Mouse (Mus musculus): ENCODE results near the gene Tac4.

Tac4 gene

DNA sequence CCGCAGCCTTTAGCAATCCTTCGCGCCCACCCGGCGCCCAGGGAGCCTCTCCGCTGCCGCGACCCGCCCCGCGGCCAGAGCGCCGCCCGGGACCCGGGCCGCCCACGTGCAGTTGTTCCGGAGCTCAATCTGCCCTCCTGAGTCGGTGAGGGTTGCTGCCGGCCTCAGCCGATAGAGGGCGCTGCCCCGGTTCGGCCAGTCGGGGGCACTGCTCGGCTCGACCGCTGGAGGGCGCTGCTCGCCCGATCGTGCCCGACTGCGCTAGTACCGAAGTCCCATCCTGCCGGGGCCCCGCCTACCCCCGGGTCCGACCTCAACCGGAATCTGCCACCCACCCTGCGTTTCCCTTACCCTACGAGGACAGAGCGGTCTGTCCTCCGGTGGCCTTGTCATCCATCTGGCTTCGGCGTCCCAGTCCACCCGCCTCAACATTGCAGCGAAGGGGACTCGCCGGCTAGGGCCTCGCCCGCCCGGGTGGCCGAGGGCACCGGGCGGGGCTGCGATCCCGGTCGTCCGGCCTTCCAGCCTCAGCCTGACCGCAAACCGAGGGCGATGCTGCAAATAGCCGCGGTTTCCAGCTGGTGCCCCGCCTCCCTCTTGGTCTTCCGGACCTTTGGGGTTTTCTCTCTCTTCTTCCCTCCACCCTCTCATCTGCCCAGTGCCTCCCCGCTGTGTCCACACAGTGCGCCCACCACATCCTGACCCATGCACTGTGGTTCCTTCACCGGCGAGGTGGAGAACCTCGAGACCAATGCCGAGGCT lies 2.1 kb upstream of the Tac4 start:
- in situ Hi-C loops (cut with MboI, MseI) = loop anchor here (5.0 kb wide), 2 partner anchors 258 to 263 kb away; no protein-coding TSS in a partner anchor

DNA sequence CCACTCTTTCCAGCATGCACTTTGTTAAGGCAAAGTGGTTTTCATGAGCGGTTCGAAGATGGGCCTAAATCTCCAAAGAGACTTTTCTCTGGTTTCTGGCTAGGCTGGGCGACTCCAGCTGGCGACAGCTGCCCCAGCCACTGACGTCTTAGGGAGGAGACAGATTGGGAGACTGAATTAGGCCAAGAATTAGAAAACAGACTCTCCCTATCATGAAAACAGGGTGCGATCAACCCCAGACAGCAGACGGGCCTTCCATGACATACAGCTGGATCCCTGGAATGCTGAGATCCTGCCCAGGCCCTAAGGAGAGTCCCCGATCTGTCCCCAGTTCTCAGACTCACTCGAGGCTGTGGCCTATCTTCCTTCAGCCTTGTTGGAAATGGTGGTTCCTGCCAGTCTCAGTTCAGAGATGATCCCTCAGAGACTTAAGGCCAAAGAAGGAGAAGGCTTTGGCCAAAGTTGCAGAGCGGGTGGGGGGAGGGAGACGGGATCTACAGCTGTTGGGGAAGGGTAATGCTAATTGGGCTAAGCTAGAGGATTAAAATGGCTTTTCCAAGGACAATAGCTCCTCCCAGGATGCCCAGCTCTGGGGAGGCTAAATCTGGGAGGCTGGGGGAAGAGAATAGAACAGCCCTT lies 2.6 kb downstream of the Tac4 start:
- in situ Hi-C loops (cut with MboI, MseI) = no loop called here

DNA sequence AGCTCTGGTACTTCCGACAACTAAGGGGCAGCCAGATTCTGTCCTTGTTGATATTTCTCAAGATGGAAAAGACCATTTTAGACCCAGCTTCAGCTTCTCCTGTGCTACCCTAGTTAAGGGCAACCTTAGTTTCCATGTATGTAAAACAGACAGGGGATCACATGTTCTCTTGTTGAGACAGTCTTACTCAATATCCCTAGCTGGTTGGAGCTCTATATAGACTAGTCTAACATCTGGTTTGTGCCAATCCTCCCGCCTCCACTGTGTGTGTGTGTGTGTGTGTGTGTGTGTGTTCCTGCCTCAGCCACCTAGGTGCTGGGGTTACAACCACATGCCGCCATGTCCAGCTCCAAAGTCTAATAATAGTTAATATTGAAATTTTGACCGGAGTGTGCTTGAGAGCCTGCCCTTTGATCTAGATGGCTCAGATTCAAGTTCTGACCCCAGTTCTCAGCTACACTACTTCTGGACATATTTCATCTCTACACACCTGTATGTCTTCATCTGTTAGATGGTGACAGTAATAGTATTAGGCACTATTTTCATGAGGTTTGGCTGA lies 3.2 kb downstream of the Tac4 start:
- in situ Hi-C loops (cut with MboI, MseI) = no loop called here

DNA sequence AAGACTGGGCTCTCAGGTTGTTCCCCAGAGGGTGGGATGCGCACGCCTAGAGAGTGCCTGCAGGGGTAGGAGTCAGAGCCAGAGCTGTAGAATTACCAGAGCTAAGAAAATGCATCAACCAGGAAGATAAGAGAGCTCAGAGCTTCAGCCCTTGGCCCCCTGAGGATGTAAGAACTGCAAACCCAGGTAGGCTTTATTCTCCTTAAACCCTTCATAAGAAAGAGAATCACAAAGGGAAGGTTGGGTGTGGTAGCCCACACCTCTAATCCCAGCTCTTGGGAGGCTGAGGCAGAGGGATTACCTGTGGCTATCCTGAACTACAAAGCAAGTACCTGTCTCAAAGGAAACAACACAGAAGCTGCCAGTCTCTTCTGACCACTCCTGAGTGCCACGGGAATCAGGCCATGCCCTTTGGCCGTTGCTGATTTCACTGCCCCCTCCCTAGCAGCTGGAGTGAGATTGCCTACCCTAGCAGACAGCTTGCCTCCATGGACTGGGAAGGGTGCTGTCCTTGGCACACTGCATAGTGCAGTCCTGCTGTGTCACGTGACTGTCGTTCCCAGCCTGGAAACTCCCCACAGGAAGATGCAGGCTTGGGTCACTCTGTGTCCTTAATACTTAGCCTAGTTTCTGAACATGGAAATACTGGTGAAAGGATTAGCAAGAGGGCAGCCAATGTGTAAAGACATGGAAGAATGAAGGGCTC lies 5.4 kb downstream of the Tac4 start:
- in situ Hi-C loops (cut with MboI, MseI) = no loop called here

DNA sequence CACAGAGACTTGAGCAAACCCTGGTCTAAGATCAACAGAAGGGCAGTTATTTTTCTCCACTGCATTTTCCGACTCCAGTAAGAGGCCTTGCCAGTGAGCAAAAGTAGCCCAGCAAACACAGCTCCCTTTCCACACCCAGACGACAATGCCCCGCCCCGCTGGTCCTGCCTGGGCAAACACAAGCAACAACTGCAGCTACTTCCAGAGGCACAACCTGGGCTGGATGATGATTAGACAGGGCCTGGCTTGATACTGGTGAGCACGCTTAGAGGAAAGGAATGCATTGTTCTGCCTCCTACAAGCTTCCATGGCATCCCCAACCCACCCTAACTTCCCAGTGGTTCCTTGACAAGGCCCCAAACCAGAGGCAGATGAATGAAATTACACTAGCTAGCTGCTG lies 12.3 kb downstream of the Tac4 start:
- in situ Hi-C loops (cut with MboI, MseI) = no loop called here

DNA sequence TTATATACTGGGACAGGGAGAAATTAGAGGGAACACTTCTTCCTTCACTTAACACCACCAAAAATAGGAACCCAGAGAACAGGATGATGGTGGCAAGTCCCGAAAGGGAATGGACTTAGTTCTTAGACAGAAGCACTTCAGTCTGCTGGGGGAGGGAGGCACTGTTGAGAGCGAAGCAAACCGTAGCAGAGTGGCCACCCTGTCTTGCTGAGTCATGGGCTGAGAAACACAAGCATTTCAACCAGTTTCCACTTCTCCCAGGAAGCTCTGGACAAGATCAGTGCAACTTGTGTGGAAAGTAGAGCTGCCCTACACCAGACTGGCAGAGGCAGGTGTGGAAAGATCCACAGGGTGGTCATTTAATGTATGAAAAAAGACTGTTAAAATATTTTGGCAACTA lies 13.3 kb downstream of the Tac4 start:
- in situ Hi-C loops (cut with MboI, MseI) = no loop called here

DNA sequence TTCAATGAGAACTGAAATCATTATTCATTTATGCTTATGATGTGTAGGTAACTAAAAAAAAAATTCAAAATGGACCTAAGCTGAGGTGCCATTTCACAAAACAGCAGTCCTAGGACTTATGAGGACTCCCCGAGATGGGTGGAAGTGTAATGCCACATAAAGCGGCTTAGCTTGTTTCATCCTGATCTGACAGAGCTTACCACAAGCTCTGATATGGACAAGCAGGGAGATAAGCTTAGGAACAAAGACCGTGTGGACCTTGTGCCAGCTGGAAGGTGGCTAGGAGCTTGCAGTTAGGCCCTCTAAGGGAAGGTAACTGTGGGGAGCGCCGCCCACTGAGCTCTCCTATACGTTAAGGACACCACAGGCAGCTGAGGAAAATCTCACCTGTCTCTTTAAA lies 14.7 kb downstream of the Tac4 start:
- in situ Hi-C loops (cut with MboI, MseI) = no loop called here

DNA sequence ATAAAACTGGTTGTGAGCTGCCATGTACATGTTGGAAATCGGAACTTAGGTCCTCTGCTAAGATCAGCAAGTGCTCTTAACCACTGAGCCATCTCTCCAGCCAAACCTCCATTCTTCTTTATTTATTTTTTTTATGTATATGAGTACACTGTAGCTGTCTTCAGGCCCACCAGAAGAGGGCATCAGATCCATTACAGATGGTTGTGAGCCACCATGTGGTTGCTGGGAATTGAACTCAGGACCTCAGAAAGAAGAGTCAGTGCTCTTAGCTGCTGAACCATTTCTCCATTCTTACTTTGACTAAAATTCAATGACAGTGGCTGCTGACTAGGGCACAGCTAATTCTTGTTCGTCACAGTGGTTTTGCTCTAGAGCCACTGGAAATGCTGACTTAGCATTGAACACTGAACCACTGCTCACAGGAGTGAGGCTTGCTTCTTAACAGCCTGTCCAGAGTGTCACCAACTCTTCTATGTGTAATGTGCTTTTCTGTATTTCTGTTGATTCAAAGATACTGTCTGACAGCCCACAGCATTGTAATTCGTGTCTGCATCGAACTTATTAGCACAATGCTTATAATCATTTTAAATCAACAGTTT lies 17.8 kb downstream of the Tac4 start:
- in situ Hi-C loops (cut with MboI, MseI) = no loop called here

DNA sequence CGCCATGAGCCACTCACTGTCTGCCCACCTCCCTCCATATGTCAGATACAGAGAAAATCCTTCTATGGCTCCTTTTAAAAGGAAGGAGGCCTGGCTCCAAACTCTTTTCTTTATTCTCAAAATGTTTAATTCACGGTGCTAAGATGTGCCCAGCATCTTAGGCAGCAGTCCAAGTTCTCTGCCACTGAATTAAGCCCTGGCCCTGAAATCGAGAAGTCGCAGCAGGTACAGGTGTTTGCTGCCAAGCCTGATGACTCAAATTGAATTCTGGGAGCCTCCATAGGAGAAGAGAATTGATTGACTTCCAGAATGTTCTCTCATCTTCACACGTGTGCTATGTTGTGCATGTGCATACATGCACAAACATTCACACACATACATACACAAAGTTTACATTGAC lies 21.0 kb downstream of the Tac4 start:
- in situ Hi-C loops (cut with MboI, MseI) = no loop called here

DNA sequence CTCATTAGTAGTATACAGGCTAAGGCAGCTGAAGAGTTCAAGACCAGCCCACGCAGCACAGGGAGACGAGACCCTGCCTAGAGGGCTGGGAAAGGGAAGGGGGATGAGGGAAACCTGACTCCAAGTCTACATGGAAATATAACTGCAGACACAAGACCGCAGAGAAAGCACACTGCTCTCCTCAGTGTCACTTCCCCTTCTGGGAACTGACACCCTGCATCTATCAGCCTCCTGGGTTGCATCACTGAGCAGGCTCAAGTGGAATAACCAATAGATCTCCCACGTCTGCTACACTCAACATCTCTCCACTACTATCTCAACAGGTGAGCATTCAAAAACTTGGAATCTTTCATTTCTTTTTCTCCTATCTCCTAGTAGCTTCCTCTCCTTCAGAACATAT lies 30.7 kb downstream of the Tac4 start:
- in situ Hi-C loops (cut with MboI, MseI) = no loop called here

DNA sequence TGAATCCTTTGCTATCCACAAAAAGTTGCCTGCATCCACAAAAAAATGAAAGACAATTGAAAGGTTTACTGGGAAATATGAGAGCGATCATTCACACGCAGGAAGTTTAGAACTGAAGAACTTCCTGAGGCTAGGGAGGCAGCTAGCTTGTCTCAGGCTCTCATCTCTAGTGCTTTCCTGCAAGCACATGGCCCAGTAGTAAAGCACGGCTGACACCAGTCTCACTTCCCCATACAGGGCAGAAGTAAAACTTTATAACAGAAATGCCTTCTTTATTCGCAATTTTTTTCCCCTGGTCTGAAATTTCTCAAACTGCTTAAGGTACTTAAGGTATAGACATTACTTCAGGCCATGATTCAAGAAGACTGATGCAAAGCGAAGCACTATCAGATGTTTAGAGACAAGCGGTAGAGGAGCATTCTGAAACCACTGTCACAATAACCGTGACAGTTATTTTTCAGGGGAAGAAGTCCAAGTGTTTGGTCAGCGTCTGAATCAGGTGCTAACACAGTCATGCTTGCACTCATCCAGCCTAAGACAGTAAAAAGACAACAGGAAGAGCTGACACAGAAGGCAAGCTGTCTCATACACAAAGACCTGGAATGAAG lies 31.8 kb downstream of the Tac4 start:
- in situ Hi-C loops (cut with MboI, MseI) = no loop called here

DNA sequence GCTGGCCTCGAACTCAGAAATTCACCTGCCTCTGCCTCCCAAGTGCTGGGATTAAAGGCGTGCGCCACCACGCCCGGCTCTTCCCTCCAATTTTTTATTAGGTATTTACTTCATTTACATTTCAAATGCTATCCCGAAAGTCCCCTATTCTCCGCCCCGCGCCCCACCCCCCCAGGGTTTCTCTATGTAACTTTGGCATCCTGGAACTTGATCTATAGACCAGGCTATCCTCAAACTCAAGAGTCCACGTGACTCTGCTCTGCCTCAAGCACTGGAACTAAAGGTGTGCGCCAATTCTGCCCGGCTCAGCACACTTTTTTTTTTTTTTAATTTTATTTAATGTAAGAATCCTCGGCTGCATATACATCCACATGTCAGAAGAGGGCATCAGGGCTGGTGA lies 34.4 kb downstream of the Tac4 start:
- in situ Hi-C loops (cut with MboI, MseI) = no loop called here

DNA sequence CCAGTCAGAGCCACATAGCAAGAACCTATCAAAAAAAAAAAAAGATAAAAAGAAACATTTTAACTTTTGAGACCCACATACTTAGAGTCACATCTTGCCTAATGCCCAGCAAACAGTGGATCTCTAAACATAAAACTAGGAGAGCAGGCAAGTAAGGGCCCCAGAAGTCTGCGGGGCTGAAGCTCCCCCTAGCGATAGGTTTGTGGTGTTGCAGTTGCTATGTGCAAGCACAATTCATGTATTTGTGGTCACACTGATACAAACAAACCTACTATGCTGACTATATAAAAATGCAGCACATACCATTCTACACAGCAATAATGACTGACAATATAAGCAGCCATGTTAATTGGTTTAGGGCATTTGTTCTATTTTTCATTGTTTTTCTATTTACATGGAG lies 36.8 kb downstream of the Tac4 start:
- in situ Hi-C loops (cut with MboI, MseI) = no loop called here

DNA sequence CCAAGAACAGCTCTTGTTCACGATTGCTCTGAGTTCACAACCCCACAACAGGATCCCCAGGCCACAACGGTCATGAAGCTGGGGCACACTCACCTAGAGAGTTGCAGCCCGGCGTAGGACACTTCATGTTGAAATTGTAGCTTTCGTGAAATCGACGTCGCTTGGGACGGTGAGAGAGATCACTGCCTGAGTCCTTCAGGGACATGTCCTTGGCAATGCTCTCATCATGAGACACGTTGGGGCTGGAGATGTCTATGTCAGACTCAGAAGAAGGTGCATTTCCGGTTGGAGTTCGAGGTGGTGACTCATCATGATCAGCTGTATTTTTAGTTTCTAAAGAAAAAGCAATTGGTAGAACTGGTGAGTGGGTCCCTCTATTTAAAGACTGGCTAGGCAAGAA lies 38.6 kb downstream of the Tac4 start:
- in situ Hi-C loops (cut with MboI, MseI) = no loop called here

DNA sequence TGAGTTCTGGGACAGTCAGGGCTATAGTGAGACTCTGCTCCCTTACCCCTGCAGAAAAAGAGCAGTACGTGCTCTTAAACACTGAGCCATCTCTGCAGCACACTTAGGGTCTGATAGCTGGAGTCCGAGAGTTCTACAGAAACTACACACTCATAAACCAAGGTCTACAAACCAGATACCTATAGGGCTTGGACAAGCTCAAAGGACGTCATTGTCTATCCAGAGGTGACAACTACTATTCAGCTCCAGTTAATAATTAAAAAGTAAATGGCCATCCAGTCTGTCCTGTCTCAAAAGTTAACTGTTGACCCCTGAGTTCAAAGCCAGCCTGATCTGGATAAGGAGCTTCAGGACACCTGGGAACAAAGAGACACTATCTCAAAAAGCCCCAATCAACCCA lies 40.4 kb downstream of the Tac4 start:
- in situ Hi-C loops (cut with MboI, MseI) = no loop called here

DNA sequence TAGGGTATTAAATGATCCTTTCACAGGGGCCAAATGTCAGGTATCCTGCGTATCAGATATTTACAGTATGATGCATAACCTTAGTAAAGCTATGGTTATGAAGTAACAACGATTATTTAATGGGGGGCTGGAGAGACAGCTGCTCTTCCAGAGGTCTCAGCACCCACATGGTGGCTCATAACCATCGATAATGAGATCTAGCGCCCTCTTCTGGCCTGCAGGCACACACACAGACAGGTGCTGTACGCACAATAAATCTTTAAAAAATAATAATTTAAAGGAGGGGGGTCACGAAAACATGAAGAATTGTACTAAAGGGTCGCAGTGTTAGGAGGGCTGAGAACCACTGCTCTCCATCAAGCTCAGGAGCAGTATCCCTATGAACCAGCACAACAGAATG lies 44.3 kb downstream of the Tac4 start:
- in situ Hi-C loops (cut with MboI, MseI) = no loop called here

DNA sequence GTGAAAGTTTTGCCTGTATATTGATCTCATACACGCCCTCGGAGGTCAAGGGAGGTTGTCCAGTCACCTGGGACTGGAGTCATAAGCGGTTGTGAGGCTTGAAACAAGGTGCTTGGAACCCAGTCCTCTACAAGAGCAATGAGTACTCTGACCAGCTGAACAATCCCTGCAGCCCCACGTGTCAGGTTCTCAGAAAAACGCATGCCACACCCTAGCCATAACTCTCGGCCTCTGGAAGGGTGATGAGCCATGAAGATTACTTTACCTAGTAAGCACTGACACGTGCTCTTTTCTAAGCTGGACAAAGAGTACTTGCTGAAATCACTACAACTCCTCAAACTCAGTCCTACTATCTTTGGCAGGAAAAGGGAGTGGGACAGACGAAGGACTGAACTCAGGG lies 46.2 kb downstream of the Tac4 start:
- in situ Hi-C loops (cut with MboI, MseI) = no loop called here

DNA sequence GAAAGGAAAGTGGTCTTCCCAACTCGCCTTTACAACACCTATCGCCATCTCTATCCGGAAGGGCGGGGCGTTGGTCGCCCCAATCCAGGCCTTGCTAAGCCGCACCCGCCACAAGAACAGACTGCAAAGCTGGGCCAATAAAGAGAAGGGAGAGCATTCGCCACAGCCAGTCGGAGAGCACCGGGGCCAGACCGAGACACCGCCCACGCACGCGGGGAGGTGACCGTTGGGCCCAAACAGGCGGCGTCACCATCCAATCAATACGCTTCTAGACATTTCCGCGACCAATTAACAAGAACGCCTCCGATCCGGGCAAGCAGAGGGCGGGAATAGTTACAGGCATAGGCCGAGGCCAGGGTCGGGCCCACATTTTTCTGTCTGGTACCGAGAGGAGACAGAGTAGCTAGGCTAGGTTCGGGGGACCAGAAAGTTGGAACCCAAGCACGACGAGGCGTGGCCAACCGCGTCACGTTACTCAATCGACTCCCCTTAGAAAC lies 48.2 kb downstream of the Tac4 start:
- in situ Hi-C loops (cut with MboI, MseI) = no loop called here

DNA sequence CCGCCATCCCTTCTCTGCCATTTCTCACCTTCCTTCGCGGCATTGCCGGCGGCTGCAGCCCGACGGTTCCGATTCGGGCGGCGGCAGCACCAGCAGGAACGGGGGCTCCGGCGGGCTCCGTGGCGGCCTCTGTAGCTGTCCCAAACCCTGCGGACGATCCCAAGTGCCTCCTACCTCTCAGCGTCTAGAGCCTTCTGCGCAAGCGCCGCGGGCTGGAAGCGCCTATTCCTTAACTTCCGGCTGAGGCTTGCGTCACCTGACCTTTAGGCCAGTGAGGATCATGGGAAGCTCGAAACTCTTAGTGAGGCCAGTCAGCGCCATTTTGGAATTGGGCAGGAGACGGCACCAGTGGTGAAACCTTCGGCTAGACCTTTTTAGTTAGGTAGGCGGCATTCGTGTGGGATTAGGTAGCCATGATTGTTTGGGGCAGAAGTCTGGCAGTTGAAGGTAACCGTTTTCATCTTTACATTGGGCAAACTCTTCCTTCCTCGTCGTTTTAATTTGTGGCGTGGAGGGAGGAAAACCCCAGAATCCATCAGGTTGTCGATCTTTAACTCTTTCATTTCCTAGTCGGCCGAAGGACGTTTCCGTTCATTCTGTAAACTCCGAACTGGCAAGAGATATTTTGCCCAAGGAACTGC lies 48.8 kb downstream of the Tac4 start, which contains the start of gene Kat7:
Kat7 (minus strand) TSS at position 240 of the 641 bp plus-strand sequence.
- in situ Hi-C loops (cut with MboI, MseI) = no loop called here

DNA sequence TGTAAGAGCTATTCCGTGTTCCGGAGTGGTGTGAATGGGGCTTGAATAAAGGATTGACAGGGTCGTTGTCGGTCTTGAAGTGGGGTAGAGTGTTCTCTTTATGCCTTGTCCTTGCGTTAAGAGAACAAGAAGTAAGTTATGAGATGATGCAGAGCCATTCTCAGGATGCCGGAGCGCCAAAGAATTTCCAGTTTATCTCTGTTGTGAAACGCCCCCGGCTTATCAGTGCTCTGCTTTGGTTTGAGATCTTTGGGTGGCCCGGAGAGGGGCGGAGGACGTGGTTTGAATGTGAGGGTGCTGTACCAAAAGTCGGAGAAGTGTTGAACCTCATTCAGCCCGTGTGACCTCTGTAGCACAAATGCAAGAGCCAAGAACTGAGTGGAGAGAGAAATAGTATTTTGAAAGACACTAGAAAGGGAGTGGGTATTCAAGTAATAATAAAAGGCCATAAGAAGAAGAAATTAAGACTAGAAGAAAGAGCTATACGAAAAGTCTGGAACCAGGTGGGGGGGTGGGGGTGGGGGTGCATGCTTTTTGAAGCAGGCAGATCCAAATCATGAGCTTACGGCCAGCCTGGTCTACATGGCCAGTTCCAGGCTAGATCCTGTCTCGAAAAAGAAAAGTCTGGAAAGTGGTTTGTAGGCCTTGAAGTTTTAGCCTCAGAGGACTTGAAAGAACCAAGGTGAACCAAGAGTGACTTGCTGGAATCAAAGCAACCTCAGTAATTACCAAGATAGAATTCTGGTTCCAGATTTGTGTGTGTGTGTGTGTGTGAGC lies 49.5 kb downstream of the Tac4 start:
- in situ Hi-C loops (cut with MboI, MseI) = no loop called here
